Mouse (Mus musculus) heart, embryonic 16.5 days (tissue): ENCODE measurements at regions not wholly inside any gene's neighbourhood (a gene's known extent, or its start where the extent isn't known, plus 50 kb on each side); places are given as distances from the start of the nearest gene placed in this dataset.

Experiments
- ATAC-seq: fragments of 200-750 bp; cut with Nextera tagmentation; replicated peaks from 2 replicates; pipeline ENCODE4 v1.8.0; 2017; ENCODE audit warnings: moderate number of reproducible peaks; ENCODE audit not compliant: insufficient read depth, low FRiP score; ENCODE audit errors: extremely low read depth
- H3K27ac ChIP-seq: fragments of 300-500 bp; sonication (generic); 2 replicates; pipeline ENCODE4 v1.5.1; 2014; ENCODE audit warnings: mild to moderate bottlenecking, low read length, control low read depth, moderate library complexity
- H3K27me3 ChIP-seq: fragments of 300-500 bp; sonication (generic); 2 replicates; pipeline ENCODE4 v1.6.1; 2014; ENCODE audit warnings: low read length, mixed read lengths; ENCODE audit not compliant: control insufficient read depth, insufficient read depth
- H3K36me3 ChIP-seq: fragments of 300-500 bp; sonication (generic); 2 replicates; pipeline ENCODE4 v1.6.1; 2014; ENCODE audit not compliant: control insufficient read depth, insufficient read depth
- H3K4me1 ChIP-seq: fragments of 300-500 bp; sonication (generic); 2 replicates; pipeline ENCODE4 v1.6.1; 2014; ENCODE audit warnings: low read length, mixed read lengths; ENCODE audit not compliant: control insufficient read depth, insufficient read depth
- H3K4me2 ChIP-seq: fragments of 300-500 bp; sonication (generic); 2 replicates; pipeline ENCODE4 v1.6.1; 2014; ENCODE audit warnings: low read depth, mild to moderate bottlenecking, control low read depth, low read length
- H3K4me3 ChIP-seq: fragments of 300-500 bp; sonication (generic); 2 replicates; pipeline ENCODE4 v1.5.1; 2014; ENCODE audit warnings: mild to moderate bottlenecking, control low read depth, low read length
- H3K9ac ChIP-seq: fragments of 300-500 bp; sonication (generic); 2 replicates; pipeline ENCODE4 v1.6.1; 2014; ENCODE audit warnings: low read length, control low read depth
- H3K9me3 ChIP-seq: fragments of 300-500 bp; sonication (generic); replicated peaks from 2 replicates; pipeline ENCODE4 v1.6.1; 2016; ENCODE audit warnings: low read length; ENCODE audit not compliant: control insufficient read depth
- WGBS: fragments of 180-500 bp; shearing (Covaris S2); extraction: QIAGEN DNeasy Blood & Tissue Kit; methylation state at CpG from one replicate; pipeline ENCODE4 v1.1.7; 2014; 5-methylcytosine and 5-hydroxymethylcytosine counted together

- H3K27ac ChIP-seq, result peak overlapping the region; percentile 24; the same call in 1 of the 2 replicates
- peaks cover 7% of the 10 kb centered on the region for H3K27me3 ChIP-seq
- no peaks in the 10 kb centered on the region for H3K36me3 ChIP-seq
- H3K4me1 ChIP-seq, result peaks cover 20% of the 10 kb centered on the region
- no peak for ATAC-seq
- peak overlapping the region; percentile 42 for H3K4me2 ChIP-seq
- peak overlapping the region; percentile 45 for H3K9ac ChIP-seq
- peak overlapping the region; percentile 15; the same call in 1 of the 2 replicates for H3K4me3 ChIP-seq
- WGBS, result 53% methylated on average over 8 of the region's 8 CpGs
- no peaks in the 10 kb centered on the region for H3K9me3 ChIP-seq
These were observed 75.2 kb upstream of the Wnt7b start for GRCm38 (mm10) chr15:85657441-85657989.

- H3K4me3 ChIP-seq, result no peak overlapping the region
- no peak for ATAC-seq
- H3K27me3 ChIP-seq, result peaks cover 7% of the 10 kb centered on the region
- no peak overlapping the region for H3K27ac ChIP-seq
- H3K9ac ChIP-seq, result no peak overlapping the region
- no peaks in the 10 kb centered on the region for H3K9me3 ChIP-seq
- H3K36me3 ChIP-seq, result no peaks in the 10 kb centered on the region
- peak overlapping the region; percentile 29; the same call in 1 of the 2 replicates for H3K4me2 ChIP-seq
- peaks cover 16% of the 10 kb centered on the region for H3K4me1 ChIP-seq
- 75% methylated on average over 14 of the region's 14 CpGs for WGBS
These were observed 76.0 kb upstream of the Wnt7b start for GRCm38 (mm10) chr15:85658101-85658885.

GRCm38 (mm10) chr15:85660528-85661392 lies 74.0 kb upstream of the Ppara start:
- H3K27ac ChIP-seq, result no peak overlapping the region
- no peak overlapping the region for H3K4me2 ChIP-seq
- H3K4me1 ChIP-seq, result peaks cover 5% of the 10 kb centered on the region; the same call in 1 of the 2 replicates
- WGBS, result 34% methylated on average over 45 of the region's 45 CpGs
- no peak overlapping the region for H3K4me3 ChIP-seq
- ATAC-seq, result no peak
- peaks cover 7% of the 10 kb centered on the region for H3K27me3 ChIP-seq
- H3K36me3 ChIP-seq, result no peaks in the 10 kb centered on the region
- H3K9me3 ChIP-seq, result no peaks in the 10 kb centered on the region
- H3K9ac ChIP-seq, result no peak overlapping the region

- Histone ChIP-seq H3K4me2 (no peak overlapping the region), H3K36me3 (no peaks in the 10 kb centered on the region), H3K4me3 (no peak overlapping the region), H3K9ac (no peak overlapping the region), H3K9me3 (no peaks in the 10 kb centered on the region), H3K4me1 (peaks cover 5% of the 10 kb centered on the region; the same call in 1 of the 2 replicates), H3K27me3 (peaks cover 7% of the 10 kb centered on the region), H3K27ac (no peak overlapping the region)
- no peak for ATAC-seq
- 94% methylated on average over 2 of the region's 2 CpGs for WGBS
These were observed 73.4 kb upstream of the Ppara start for GRCm38 (mm10) chr15:85661393-85661690.

GRCm38 (mm10) chr15:85661771-85662170 lies 73.0 kb upstream of the Ppara start:
- H3K9ac ChIP-seq, result no peak overlapping the region
- H3K27ac ChIP-seq, result no peak overlapping the region
- WGBS, result 92% methylated on average over 5 of the region's 5 CpGs
- H3K4me3 ChIP-seq, result no peak overlapping the region
- no peak for ATAC-seq
- no peak overlapping the region for H3K4me2 ChIP-seq
- H3K27me3 ChIP-seq, result peaks cover 7% of the 10 kb centered on the region
- H3K36me3 ChIP-seq, result no peaks in the 10 kb centered on the region
- H3K9me3 ChIP-seq, result no peaks in the 10 kb centered on the region
- H3K4me1 ChIP-seq, result peaks cover 4% of the 10 kb centered on the region; the same call in 1 of the 2 replicates

- Histone ChIP-seq H3K27me3 (peaks cover 7% of the 10 kb centered on the region), H3K4me3 (no peak overlapping the region), H3K4me2 (no peak overlapping the region), H3K4me1 (peaks cover 3% of the 10 kb centered on the region; the same call in 1 of the 2 replicates), H3K9ac (no peak overlapping the region), H3K36me3 (no peaks in the 10 kb centered on the region), H3K9me3 (no peaks in the 10 kb centered on the region), H3K27ac (no peak overlapping the region)
- ATAC-seq, result no peak
- WGBS, result 83% methylated on average over 8 of the region's 8 CpGs
These were observed 72.5 kb upstream of the Ppara start for GRCm38 (mm10) chr15:85662271-85662670.

GRCm38 (mm10) chr15:85662673-85663072 lies 72.1 kb upstream of the Ppara start:
- no peak overlapping the region for H3K4me3 ChIP-seq
- H3K4me2 ChIP-seq, result no peak overlapping the region
- no peak overlapping the region for H3K27ac ChIP-seq
- no peaks in the 10 kb centered on the region for H3K36me3 ChIP-seq
- ATAC-seq, result no peak
- WGBS, result 89% methylated on average over 4 of the region's 4 CpGs
- peaks cover 3% of the 10 kb centered on the region; the same call in 1 of the 2 replicates for H3K4me1 ChIP-seq
- no peak overlapping the region for H3K9ac ChIP-seq
- H3K27me3 ChIP-seq, result peaks cover 7% of the 10 kb centered on the region
- no peaks in the 10 kb centered on the region for H3K9me3 ChIP-seq

GRCm38 (mm10) chr15:85663757-85664431 lies 70.9 kb upstream of the Ppara start:
- H3K4me3 ChIP-seq, result no peak overlapping the region
- ATAC-seq, result no peak
- no peak overlapping the region for H3K4me2 ChIP-seq
- no peaks in the 10 kb centered on the region for H3K9me3 ChIP-seq
- H3K9ac ChIP-seq, result no peak overlapping the region
- peaks cover 7% of the 10 kb centered on the region for H3K27me3 ChIP-seq
- H3K27ac ChIP-seq, result no peak overlapping the region
- 85% methylated on average over 17 of the region's 17 CpGs for WGBS
- no peaks in the 10 kb centered on the region for H3K36me3 ChIP-seq
- H3K4me1 ChIP-seq, result peaks cover 4% of the 10 kb centered on the region
